Comparison of ENCODE assay signal across 17 mouse cellular contexts in genomic region chr2:11174101-11174500, GRCm38 (mm10). TPM values are rescaled to one million over a fixed set of nuclear protein-coding genes. Genes with fewer than 3 reads are reported as not detected.
DNase-seq lines count a peak whose midpoint lies in the region; ATAC-seq lines count a peak whose summit lies in the region.
"Had no signal": no experiment of that assay in that cellular context is flagged by ENCODE, and none has a peak within 500 bp of the region (broad histone marks: within the 10 kb centered on the region; RNA-seq: fewer than 3 reads in every experiment).

No protein-coding gene starts in this region.

- no peak overlapping the region for H3K9ac ChIP-seq in liver, embryonic 11.5 days (ENCODE audit: low read depth, low read length)
- no peak overlapping the region for H3K9ac ChIP-seq in neural tube, embryonic 14.5 days (replicated peaks; ENCODE audit: low read depth, low read length)
- H3K9ac ChIP-seq: forebrain, embryonic 12.5 days; limb, embryonic 13.5 days; neural tube, embryonic 12.5 days had no signal

- DNase-seq in CD4-positive, CD25-positive, alpha-beta regulatory T cell, adult 2 months (ENCODE audit: low read depth, low spot score): peak; percentile 36
- DNase-seq in liver, embryonic 11.5 days (ENCODE audit: low spot score): no peak
- no peak for DNase-seq in liver
- DNase-seq in thymus, postnatal 14 days: peak; percentile 51
- no peak for DNase-seq in thymus, adult 18-20 months
- DNase-seq in kidney, adult 11 months: no peak
- DNase-seq: cerebellum, postnatal 14 days; heart, adult 18-20 months; lung, postnatal 14 days had no signal

- 78% methylated on average over 4 of the region's 4 CpGs for WGBS in liver, embryonic 11.5 days
- 75% methylated on average over 4 of the region's 4 CpGs for WGBS in neural tube, embryonic 14.5 days

- H3K9me3 ChIP-seq in liver, embryonic 11.5 days (ENCODE audit: control insufficient read depth, low read length): no peaks in the 10 kb centered on the region
- no peaks in the 10 kb centered on the region for H3K9me3 ChIP-seq in neural tube, embryonic 14.5 days (ENCODE audit: control insufficient read depth, low read length)
- H3K9me3 ChIP-seq: forebrain, embryonic 12.5 days; limb, embryonic 13.5 days; neural tube, embryonic 12.5 days had no signal

- no peak overlapping the region for H3K4me3 ChIP-seq in liver, embryonic 11.5 days (ENCODE audit: low read depth, low read length)
- H3K4me3 ChIP-seq in neural tube, embryonic 14.5 days (ENCODE audit: low read depth, low read length): no peak overlapping the region
- H3K4me3 ChIP-seq: forebrain, embryonic 12.5 days; limb, embryonic 13.5 days; neural tube, embryonic 12.5 days had no signal

- ATAC-seq in CD4-positive, CD25-positive, alpha-beta regulatory T cell, adult 4 months: no peak
- ATAC-seq in liver, embryonic 11.5 days (replicated peaks; ENCODE audit: low FRiP score): no peak
- ATAC-seq in neural tube, embryonic 14.5 days (ENCODE audit: low read depth): no peak
- ATAC-seq: intestine, postnatal 0 days had no signal

- no peak overlapping the region for H3K27ac ChIP-seq in liver, embryonic 11.5 days (ENCODE audit: low read depth, low read length)
- H3K27ac ChIP-seq in neural tube, embryonic 14.5 days (ENCODE audit: low read depth, low read length): no peak overlapping the region
- H3K27ac ChIP-seq: forebrain, embryonic 12.5 days; kidney, postnatal 0 days; limb, embryonic 13.5 days; neural tube, embryonic 12.5 days had no signal

- no peaks in the 10 kb centered on the region for H3K27me3 ChIP-seq in liver, embryonic 11.5 days (replicated peaks; ENCODE audit: control insufficient read depth, insufficient read depth, low read length)
- no peaks in the 10 kb centered on the region for H3K27me3 ChIP-seq in neural tube, embryonic 14.5 days (ENCODE audit: control insufficient read depth, insufficient read depth, low read length)
- H3K27me3 ChIP-seq: CH12.LX; neural tube, embryonic 12.5 days had no signal

- no peaks in the 10 kb centered on the region for H3K36me3 ChIP-seq in liver, embryonic 11.5 days (ENCODE audit: control insufficient read depth, insufficient read depth, low read length)
- no peaks in the 10 kb centered on the region for H3K36me3 ChIP-seq in neural tube, embryonic 14.5 days (ENCODE audit: control insufficient read depth, insufficient read depth, low read length)
- H3K36me3 ChIP-seq: forebrain, embryonic 12.5 days; limb, embryonic 13.5 days; neural tube, embryonic 12.5 days had no signal

- H3K4me2 ChIP-seq in liver, embryonic 11.5 days: peak overlapping the region; percentile 13
- 0 out of 2 replicates have a peak overlapping the region, but pooled peaks have one; percentile 7 for H3K4me2 ChIP-seq in neural tube, embryonic 14.5 days (ENCODE audit: low read depth, low read length)
- H3K4me2 ChIP-seq: limb, embryonic 13.5 days had no signal

- peaks cover 3% of the 10 kb centered on the region for H3K4me1 ChIP-seq in liver, embryonic 11.5 days (replicated peaks; ENCODE audit: control insufficient read depth, insufficient read depth, low read length)
- H3K4me1 ChIP-seq in neural tube, embryonic 14.5 days (ENCODE audit: control insufficient read depth, insufficient read depth, low read length): no peaks in the 10 kb centered on the region
- H3K4me1 ChIP-seq: limb, embryonic 13.5 days had no signal

RNA-seq across cellular contexts. Expression of gene Prkcq, which starts 2.2 kb away (rescaled TPM):
- 100 to 1,000 TPM; 134 to 151 TPM for polyA plus RNA-seq in CD4-positive, CD25-positive, alpha-beta regulatory T cell, adult 4 months (2017; shearing (Covaris generic))
- polyA plus RNA-seq in liver, embryonic 11.5 days (2014; fragmentation: Nextera tagmentation; extraction: Ambion mirVana): 11.9 and 13.0 TPM in 2 replicates
- polyA plus RNA-seq in neural tube, embryonic 14.5 days (2014; fragmentation: Nextera tagmentation; extraction: Ambion mirVana): 37.1 and 39.0 TPM in 2 replicates

Comparison
In these comparisons a context has a peak if more than half of its experiments do, and no peak if none do; other contexts are left out.
1. DNase-seq: peak in CD4-positive, CD25-positive, alpha-beta regulatory T cell, adult 2 months (single experiment) and thymus, postnatal 14 days (single experiment); none in liver, embryonic 11.5 days (single experiment), liver (single experiment), thymus, adult 18-20 months (0 of 2) and kidney, adult 11 months (single experiment).